Mouse (Mus musculus) spleen, postnatal 36 days (tissue): ENCODE measurements at regions not wholly inside any gene's neighbourhood (a gene's known extent, or its start where the extent isn't known, plus 50 kb on each side); places are given as distances from the start of the nearest gene placed in this dataset.

Source experiments
- DNase-seq, 2 experiments: peaks; one replicate each; pipeline ENCODE4 v3.0.0; 2022; ENCODE audit warnings: low spot score in 2 of 2, mixed read lengths in 1 of 2

DNA sequence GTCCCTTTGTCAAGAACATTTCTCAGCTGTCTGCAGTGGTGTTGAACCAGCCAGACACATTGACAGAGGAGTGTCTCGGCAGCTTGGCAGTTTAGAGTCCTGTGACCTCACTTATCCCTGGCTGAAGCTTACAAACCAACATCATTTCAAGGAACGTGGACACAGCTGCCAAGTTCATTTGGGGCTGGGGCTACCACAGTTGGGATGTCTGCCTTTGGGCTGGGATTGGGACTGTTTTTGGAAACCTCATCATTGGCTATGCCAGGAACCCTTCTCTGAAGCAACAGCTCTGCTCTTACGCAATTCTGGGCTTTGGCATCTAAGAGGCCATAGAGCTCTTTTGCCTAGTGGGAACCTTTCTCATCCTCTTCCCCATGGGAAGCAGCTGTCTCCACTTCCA, 200.4 kb downstream of the Gm15262 start:
- no peak for DNase-seq

GRCm38 (mm10) chrX:161511341-161511740, 205.5 kb upstream of the Rai2 start:
- no peak for DNase-seq

DNA sequence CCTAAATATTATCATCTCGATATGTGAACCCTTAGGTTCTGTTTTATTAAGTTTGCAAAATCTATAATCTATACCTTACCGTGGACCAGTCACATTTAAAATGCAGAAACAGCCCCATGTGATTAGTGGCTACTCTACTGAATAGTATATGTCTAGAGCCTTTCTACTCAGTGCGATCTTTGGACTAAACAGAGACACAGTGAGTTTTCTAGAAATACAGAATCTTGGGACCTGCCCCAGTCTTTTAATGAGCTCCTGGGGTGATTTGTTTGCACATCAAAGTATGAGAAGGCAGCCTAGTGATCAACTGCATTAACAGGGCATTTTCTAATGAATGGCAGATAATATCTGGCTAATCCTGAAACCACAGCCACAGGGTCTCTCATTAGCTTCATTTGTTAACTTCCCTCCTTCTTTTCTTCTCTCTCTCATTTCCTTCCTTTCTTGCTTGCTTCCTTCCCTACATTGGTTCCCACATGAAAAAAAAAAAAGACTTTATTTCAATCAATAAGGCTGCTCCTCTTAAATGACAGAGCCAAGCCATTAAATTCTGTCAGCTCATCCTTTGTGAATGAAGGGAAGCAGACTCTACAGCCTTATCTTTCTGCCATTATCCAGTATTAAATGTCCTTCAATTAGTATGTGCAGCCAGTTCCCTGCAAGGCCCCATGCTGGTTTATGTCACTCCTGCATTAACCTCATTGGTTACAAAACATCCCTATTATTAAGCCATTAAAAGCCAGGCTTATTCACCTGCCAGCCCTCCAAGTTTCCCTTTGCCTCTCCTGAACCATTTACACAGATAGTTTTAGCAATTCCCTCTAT, 193.2 kb upstream of the Rai2 start:
- DNase-seq, result no peak

DNA sequence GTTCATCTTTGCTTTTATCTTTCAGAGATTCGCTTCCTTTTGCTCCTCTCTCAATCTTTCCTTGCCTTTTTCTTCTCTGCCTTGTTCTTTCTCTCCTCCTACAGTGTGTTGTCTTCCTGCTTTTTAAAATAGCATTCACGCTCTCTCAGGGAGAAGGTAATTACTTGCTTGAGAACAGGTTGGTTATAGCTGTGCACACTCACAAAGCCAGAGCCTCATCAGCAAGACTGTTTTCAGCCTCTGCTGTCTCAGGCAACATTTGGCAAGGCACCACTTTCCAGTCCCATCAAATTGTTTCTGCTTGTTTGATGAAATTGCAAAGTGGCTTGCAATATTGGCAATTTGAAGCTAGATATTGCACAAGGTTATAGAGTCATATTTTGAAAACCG, 192.6 kb upstream of the Rai2 start:
- DNase-seq, result no peak

- peak; percentile 26 to 48 for DNase-seq
Observed at GRCm38 (mm10) chrX:161537290-161537689, 179.6 kb upstream of the Rai2 start.

GRCm38 (mm10) chrX:161556896-161557295, 160.0 kb upstream of the Rai2 start:
- no peak for DNase-seq

DNA sequence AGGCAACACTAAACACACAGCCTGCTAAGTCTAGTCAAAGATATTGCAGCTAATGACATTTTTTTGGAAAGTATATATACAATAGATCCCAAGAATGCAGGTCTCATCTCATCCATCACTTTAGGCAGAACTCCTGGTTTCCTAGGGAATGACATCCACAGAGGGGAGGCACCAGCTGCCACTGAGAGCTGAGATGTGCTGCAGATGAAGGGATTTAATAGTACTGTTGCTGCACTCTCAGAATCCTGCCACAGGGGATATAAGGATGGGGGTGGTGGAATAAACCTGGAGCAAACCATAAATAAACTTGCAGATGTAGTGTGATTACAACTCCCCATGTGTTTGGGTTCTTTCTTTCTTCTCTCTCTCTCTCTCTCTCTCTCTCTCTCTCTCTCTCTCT, 158.4 kb upstream of the Rai2 start:
- DNase-seq, result no peak

DNA sequence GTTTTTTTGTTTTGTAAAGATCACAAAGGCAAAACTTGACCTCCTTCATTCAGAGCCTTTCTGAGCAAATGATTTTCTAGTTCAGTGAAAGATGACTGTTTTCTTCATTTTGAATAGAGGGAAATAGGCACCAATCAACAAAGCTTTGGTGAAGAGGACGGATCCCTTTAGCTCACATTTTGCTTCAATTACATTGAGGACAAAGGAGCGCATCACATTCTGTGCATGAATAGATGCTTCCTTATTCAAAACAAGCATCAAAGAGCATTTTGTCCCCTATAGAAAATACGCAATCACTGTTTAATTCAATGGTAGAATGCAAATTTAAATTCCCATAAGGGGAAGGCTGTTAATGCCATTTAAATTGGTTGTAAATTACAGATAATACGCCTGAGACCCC, 150.4 kb upstream of the Rai2 start:
- no peak for DNase-seq

DNA sequence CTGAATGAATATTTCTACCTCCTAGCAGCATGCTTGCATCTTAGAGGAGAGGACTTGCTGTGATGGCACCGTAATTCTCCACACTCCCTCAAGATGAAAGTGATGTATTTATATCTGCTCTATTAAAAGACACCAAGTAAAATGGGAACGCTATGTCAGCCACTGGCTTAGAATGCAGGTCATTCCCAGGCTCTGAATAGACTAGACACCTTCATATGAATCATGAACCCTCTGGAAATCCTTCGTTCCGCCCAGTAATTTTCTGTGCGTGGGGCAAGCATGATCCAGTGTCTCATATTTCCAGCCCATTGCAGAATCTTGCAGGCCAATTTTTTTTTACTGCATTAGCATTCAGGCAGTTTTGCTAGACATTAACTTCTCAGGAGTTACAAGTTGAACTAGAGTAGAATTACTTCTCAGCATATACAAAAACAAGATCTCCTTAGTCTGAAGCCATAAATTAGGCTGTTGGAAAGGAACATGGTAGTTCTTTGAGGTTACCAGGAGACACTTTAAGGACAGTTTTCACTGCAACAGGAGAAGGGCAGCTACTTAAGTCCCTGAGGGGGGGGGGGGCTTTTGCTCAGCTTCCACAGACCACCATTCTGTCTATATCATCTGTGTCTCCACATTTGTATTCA, 134.7 kb upstream of the Rai2 start:
- DNase-seq, result no peak

- no peak for DNase-seq
Observed at GRCm38 (mm10) chrX:161583872-161584271, 133.0 kb upstream of the Rai2 start.

DNA sequence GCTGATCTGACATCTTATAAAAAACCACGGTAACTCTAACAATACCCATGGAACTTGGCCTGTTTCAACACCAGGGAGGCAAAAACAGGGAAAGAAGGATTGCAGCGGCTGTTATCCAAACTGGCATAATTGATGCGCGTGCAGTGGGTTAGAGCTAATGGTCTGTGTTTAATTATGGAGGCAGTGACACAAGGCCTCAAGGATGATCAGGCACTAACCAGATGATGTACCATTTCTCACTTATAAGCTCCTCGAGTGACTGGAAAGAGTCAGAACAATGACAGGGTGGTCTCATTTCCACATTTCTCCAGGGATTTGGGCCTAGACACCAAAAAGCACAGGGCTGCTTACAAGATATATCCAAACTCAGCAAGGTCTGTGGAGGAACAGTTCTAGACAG, 83.0 kb upstream of the Rai2 start:
- DNase-seq, result no peak

DNA sequence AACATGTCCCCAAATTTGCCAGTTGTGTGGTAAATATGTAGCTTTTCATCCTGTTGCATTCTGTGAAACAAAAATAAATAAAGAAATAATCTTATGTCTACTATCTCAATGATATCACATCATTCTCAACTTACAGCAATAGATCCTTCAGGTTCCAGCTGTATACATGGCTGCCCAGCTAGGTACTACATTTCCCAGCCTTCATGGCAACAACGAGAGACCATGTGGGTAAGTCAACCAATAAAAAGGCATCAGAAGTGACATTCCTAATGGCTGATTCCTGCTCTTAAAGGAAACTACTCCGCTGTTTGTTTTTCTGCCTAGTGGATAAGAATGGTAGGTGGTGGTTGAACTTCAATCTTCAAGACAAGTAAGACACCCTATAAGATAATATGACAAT, 82.5 kb upstream of the Rai2 start:
- no peak for DNase-seq

GRCm38 (mm10) chrX:161635678-161636077, 81.2 kb upstream of the Rai2 start:
- DNase-seq, result no peak

DNA sequence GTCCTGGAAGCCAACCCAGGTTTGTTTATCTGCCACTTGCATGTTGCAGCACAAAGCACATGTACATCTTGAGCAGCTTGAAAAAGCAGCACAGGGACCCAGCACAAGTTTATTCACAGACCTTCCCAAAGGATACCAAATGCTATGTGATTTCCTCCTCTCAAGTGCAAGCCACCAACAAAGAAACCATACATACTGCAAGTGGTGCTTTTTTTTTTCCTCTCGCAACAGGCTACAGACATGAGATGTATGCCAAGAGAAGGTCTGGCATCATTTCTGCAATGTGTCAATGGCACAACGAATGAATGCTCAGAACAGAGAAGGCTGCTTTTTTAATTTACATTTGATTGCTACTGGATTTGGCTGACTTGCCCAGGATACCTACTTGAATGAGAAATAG, 63.8 kb upstream of the Rai2 start:
- DNase-seq, result no peak

- no peak for DNase-seq
Observed at GRCm38 (mm10) chrX:161660106-161660505, 56.8 kb upstream of the Rai2 start.

- no peak for DNase-seq
Observed at GRCm38 (mm10) chrX:161661936-161662335, 54.9 kb upstream of the Rai2 start.
